Mouse (Mus musculus) kidney, embryonic 16.5 days (tissue): Measurements from ENCODE around the gene Mtfp1. TPM values are rescaled to one million over a fixed set of nuclear protein-coding genes. Genes with fewer than 3 reads are reported as not detected.

ENCODE experiments used
- ATAC-seq: fragments of 200-750 bp; cut with Nextera tagmentation; 2 replicates; pipeline ENCODE4 v1.8.0; 2017; ENCODE audit warnings: moderate TSS enrichment; ENCODE audit not compliant: low FRiP score, low TSS enrichment
- H3K27ac ChIP-seq: fragments of 300-500 bp; sonication (generic); 2 replicates; pipeline ENCODE4 v1.5.1; 2014; ENCODE audit warnings: low read length
- H3K27me3 ChIP-seq: fragments of 300-500 bp; sonication (generic); 2 replicates; pipeline ENCODE4 v1.6.1; 2014; ENCODE audit warnings: low read length, control low read depth, mixed read lengths; ENCODE audit not compliant: insufficient read depth
- H3K36me3 ChIP-seq: fragments of 300-500 bp; sonication (generic); 2 replicates; pipeline ENCODE4 v1.6.1; 2014; ENCODE audit warnings: low read length, control low read depth, mixed read lengths; ENCODE audit not compliant: insufficient read depth
- H3K4me1 ChIP-seq: fragments of 300-500 bp; sonication (generic); 2 replicates; pipeline ENCODE4 v1.6.1; 2014; ENCODE audit warnings: low read length, control low read depth, mixed read lengths; ENCODE audit not compliant: insufficient read depth
- H3K4me2 ChIP-seq: fragments of 300-500 bp; sonication (generic); replicated peaks from 2 replicates; pipeline ENCODE4 v1.6.1; 2014; ENCODE audit warnings: low read depth, low read length
- H3K4me3 ChIP-seq: fragments of 300-500 bp; sonication (generic); 2 replicates; pipeline ENCODE4 v1.5.1; 2014; ENCODE audit warnings: mild to moderate bottlenecking, low read length
- H3K9ac ChIP-seq: fragments of 300-500 bp; sonication (generic); replicated peaks from 2 replicates; pipeline ENCODE4 v1.6.1; 2014; ENCODE audit warnings: low read length
- H3K9me3 ChIP-seq: fragments of 300-500 bp; sonication (generic); 2 replicates; pipeline ENCODE4 v1.6.1; 2016; ENCODE audit warnings: low read length, control low read depth
- WGBS: fragments of 180-500 bp; shearing (Covaris S2); extraction: QIAGEN DNeasy Blood & Tissue Kit; methylation state at CpG from one replicate; pipeline ENCODE4 v1.1.7; 2014; 5-methylcytosine and 5-hydroxymethylcytosine counted together
- polyA plus RNA-seq: library from polyadenylated mRNA; unstranded; fragments of >200 nt; fragmentation: Nextera tagmentation; extraction: Ambion mirVana; gene quantifications from 2 replicates; pipeline ENCODE4 v1.2.1, GENCODE M21; 2015

Mtfp1 gene
- polyA plus RNA-seq, 1 experiment from 2014 or later: 20.1 TPM

- Histone ChIP-seq H3K36me3 (peaks cover 17% of the 10 kb centered on the region), H3K27ac (no peak overlapping the region), H3K4me1 (no peaks in the 10 kb centered on the region), H3K4me3 (no peak overlapping the region), H3K9me3 (peaks cover 5% of the 10 kb centered on the region; the same call in 1 of the 2 replicates), H3K27me3 (no peaks in the 10 kb centered on the region), H3K9ac (no peak overlapping the region), H3K4me2 (no peak overlapping the region)
- 62% methylated on average over 2 of the region's 2 CpGs for WGBS
- ATAC-seq: no peak
Observed at GRCm38 (mm10) chr11:4087267-4087666, 8.0 kb downstream of the Mtfp1 start.

- no peaks in the 10 kb centered on the region for H3K4me1 ChIP-seq
- peaks cover 7% of the 10 kb centered on the region for H3K36me3 ChIP-seq
- H3K27me3 ChIP-seq: no peaks in the 10 kb centered on the region
- H3K4me2 ChIP-seq: no peak overlapping the region
- peaks cover 5% of the 10 kb centered on the region; the same call in 1 of the 2 replicates for H3K9me3 ChIP-seq
- WGBS: 62% methylated on average over 1 of the region's 1 CpGs
- H3K9ac ChIP-seq: no peak overlapping the region
- ATAC-seq: no peak
- H3K4me3 ChIP-seq: no peak overlapping the region
- no peak overlapping the region for H3K27ac ChIP-seq
Observed at GRCm38 (mm10) chr11:4086246-4086645, 9.0 kb downstream of the Mtfp1 start.

GRCm38 (mm10) chr11:4083316-4084078, 11.7 kb downstream of the Mtfp1 start:
- Histone ChIP-seq H3K27ac (no peak overlapping the region), H3K27me3 (no peaks in the 10 kb centered on the region), H3K36me3 (no peaks in the 10 kb centered on the region), H3K4me1 (no peaks in the 10 kb centered on the region), H3K9ac (no peak overlapping the region), H3K4me3 (no peak overlapping the region), H3K9me3 (no peaks in the 10 kb centered on the region), H3K4me2 (no peak overlapping the region)
- WGBS: 28% methylated on average over 5 of the region's 5 CpGs
- ATAC-seq: no peak

GRCm38 (mm10) chr11:4080219-4080618, 15.0 kb downstream of the Mtfp1 start:
- 8% methylated on average over 4 of the region's 4 CpGs for WGBS
- no peak overlapping the region for H3K27ac ChIP-seq
- H3K4me2 ChIP-seq: no peak overlapping the region
- no peaks in the 10 kb centered on the region for H3K36me3 ChIP-seq
- H3K9me3 ChIP-seq: no peaks in the 10 kb centered on the region
- no peaks in the 10 kb centered on the region for H3K27me3 ChIP-seq
- no peak overlapping the region for H3K9ac ChIP-seq
- no peaks in the 10 kb centered on the region for H3K4me1 ChIP-seq
- H3K4me3 ChIP-seq: no peak overlapping the region
- no peak for ATAC-seq

- no peak for ATAC-seq
- Histone ChIP-seq H3K27ac (no peak overlapping the region), H3K9ac (no peak overlapping the region), H3K36me3 (no peaks in the 10 kb centered on the region), H3K4me2 (no peak overlapping the region), H3K9me3 (no peaks in the 10 kb centered on the region), H3K4me3 (no peak overlapping the region), H3K27me3 (no peaks in the 10 kb centered on the region), H3K4me1 (no peaks in the 10 kb centered on the region)
- 84% methylated on average over 7 of the region's 7 CpGs for WGBS
Observed at GRCm38 (mm10) chr11:4078267-4078933, 16.8 kb downstream of the Mtfp1 start.

GRCm38 (mm10) chr11:4076633-4077032, 18.6 kb downstream of the Mtfp1 start:
- H3K9me3 ChIP-seq: no peaks in the 10 kb centered on the region
- no peaks in the 10 kb centered on the region for H3K27me3 ChIP-seq
- no peak overlapping the region for H3K27ac ChIP-seq
- no peak overlapping the region for H3K4me3 ChIP-seq
- no peak for ATAC-seq
- no peaks in the 10 kb centered on the region for H3K4me1 ChIP-seq
- H3K9ac ChIP-seq: no peak overlapping the region
- no peaks in the 10 kb centered on the region for H3K36me3 ChIP-seq
- 10% methylated on average over 8 of the region's 8 CpGs for WGBS
- H3K4me2 ChIP-seq: no peak overlapping the region

- Histone ChIP-seq H3K36me3 (no peaks in the 10 kb centered on the region), H3K27ac (no peak overlapping the region), H3K9ac (no peak overlapping the region), H3K4me3 (no peak overlapping the region), H3K27me3 (no peaks in the 10 kb centered on the region), H3K4me2 (no peak overlapping the region), H3K9me3 (no peaks in the 10 kb centered on the region), H3K4me1 (no peaks in the 10 kb centered on the region)
- ATAC-seq: no peak
- WGBS: 77% methylated on average over 1 of the region's 1 CpGs
Observed at GRCm38 (mm10) chr11:4069664-4070063, 25.6 kb downstream of the Mtfp1 start.

- Histone ChIP-seq H3K27me3 (no peaks in the 10 kb centered on the region), H3K9me3 (no peaks in the 10 kb centered on the region), H3K36me3 (no peaks in the 10 kb centered on the region), H3K4me3 (no peak within 1 kb of the TSS), H3K4me2 (no peak within 1 kb of the TSS), H3K4me1 (no peaks in the 10 kb centered on the region), H3K27ac (no peak within 1 kb of the TSS), H3K9ac (no peak within 1 kb of the TSS)
- no peak for ATAC-seq
- 68% methylated on average over 5 of the region's 5 CpGs for WGBS
Observed at GRCm38 (mm10) chr11:4064627-4065122, 30.6 kb downstream of the Mtfp1 start, which contains the start of gene Sec14l3. Gene Sec14l3, plus strand, starts transcription at chr11:4064841.

GRCm38 (mm10) chr11:4062981-4063380, 32.3 kb downstream of the Mtfp1 start:
- WGBS: 44% methylated on average over 6 of the region's 6 CpGs
- ATAC-seq: no peak
- Histone ChIP-seq H3K27ac (no peak overlapping the region), H3K4me3 (no peak overlapping the region), H3K9me3 (no peaks in the 10 kb centered on the region), H3K4me1 (no peaks in the 10 kb centered on the region), H3K4me2 (no peak overlapping the region), H3K36me3 (no peaks in the 10 kb centered on the region), H3K9ac (no peak overlapping the region), H3K27me3 (no peaks in the 10 kb centered on the region)

- Histone ChIP-seq H3K9me3 (no peaks in the 10 kb centered on the region), H3K36me3 (no peaks in the 10 kb centered on the region), H3K4me3 (no peak overlapping the region), H3K4me2 (no peak overlapping the region), H3K27ac (no peak overlapping the region), H3K4me1 (no peaks in the 10 kb centered on the region), H3K9ac (no peak overlapping the region), H3K27me3 (no peaks in the 10 kb centered on the region)
- ATAC-seq: no peak
- WGBS: 92% methylated on average over 4 of the region's 4 CpGs
Observed at GRCm38 (mm10) chr11:4062523-4062922, 32.7 kb downstream of the Mtfp1 start.
